Mouse (Mus musculus) lung, postnatal 0 days (tissue): Measurements from ENCODE around the gene Tmem95.

Experiments used
- CTCF ChIP-seq: IDR thresholded peaks from 2 replicates; pipeline ENCODE4 v1.5.1; 2016; ENCODE audit warnings: antibody characterized with exemption, mild to moderate bottlenecking
- EP300 ChIP-seq: IDR thresholded peaks from 2 replicates; pipeline ENCODE4 v1.6.1; 2016; ENCODE audit warnings: antibody characterized with exemption, mild to moderate bottlenecking, control low read depth

GRCm38 (mm10) chr11:69884663-69885062 lies 6.8 kb upstream of the Tmem95 start:
- TF ChIP-seq CTCF (no peak), EP300 (no peak)
